Mouse (Mus musculus) macrophage (primary cell): ENCODE data around the gene Per3. TPM values are rescaled to one million over a fixed set of nuclear protein-coding genes. Genes with fewer than 3 reads are reported as not detected.

Experiments used
- H3K27ac ChIP-seq: fragments of 350-480 bp; formaldehyde crosslinking; 2 replicates; pipeline ENCODE4 v1.9.0; 2021
- H3K36me3 ChIP-seq: fragments of 350-480 bp; formaldehyde crosslinking; 2 replicates; pipeline ENCODE4 v1.9.0; 2021; ENCODE audit errors: inconsistent target
- H3K4me3 ChIP-seq: fragments of 350-480 bp; formaldehyde crosslinking; 2 replicates; pipeline ENCODE4 v1.9.0; 2021; ENCODE audit errors: inconsistent target
- H3K79me2 ChIP-seq: fragments of 350-480 bp; formaldehyde crosslinking; 2 replicates; pipeline ENCODE4 v1.9.0; 2021; ENCODE audit errors: inconsistent target
- WGBS: methylation state at CpG from one replicate; pipeline ENCODE4 v1.1.7; 2026; ENCODE audit warnings: inconsistent platforms; ENCODE audit not compliant: missing documents; 5-methylcytosine and 5-hydroxymethylcytosine counted together
- polyA plus RNA-seq: library from polyadenylated mRNA; stranded (reverse); fragments of 250-400 nt; gene quantifications from 3 replicates; pipeline ENCODE4 v1.2.4, GENCODE M21; 2018; ENCODE audit warnings: inconsistent platforms

Per3 gene
- polyA plus RNA-seq, 1 experiment from 2014 or later: 1.4 TPM

DNA sequence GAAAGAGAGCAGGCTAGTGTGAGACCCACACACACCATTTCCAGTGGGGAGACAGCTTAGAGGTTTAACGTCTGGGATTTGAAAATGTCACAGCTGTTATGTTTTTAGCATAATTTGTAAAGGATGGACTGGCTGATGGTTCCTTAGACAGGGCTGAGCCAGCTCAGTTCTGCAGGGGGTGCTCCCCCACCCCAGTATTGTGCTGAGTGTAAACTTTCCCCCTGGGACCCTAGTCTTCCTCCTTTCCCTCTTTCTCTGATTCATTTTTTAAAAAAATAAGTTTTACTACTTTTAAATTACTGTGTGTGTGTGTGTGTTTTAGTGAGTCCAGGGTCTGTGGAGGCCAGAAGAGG lies 87.4 kb downstream of the Per3 start:
- no peak overlapping the region for H3K4me3 ChIP-seq
- no peak overlapping the region for H3K27ac ChIP-seq
- no peaks in the 10 kb centered on the region for H3K36me3 ChIP-seq
- H3K79me2 ChIP-seq: no peaks in the 10 kb centered on the region
- WGBS: 77% methylated on average over 1 of the region's 1 CpGs

DNA sequence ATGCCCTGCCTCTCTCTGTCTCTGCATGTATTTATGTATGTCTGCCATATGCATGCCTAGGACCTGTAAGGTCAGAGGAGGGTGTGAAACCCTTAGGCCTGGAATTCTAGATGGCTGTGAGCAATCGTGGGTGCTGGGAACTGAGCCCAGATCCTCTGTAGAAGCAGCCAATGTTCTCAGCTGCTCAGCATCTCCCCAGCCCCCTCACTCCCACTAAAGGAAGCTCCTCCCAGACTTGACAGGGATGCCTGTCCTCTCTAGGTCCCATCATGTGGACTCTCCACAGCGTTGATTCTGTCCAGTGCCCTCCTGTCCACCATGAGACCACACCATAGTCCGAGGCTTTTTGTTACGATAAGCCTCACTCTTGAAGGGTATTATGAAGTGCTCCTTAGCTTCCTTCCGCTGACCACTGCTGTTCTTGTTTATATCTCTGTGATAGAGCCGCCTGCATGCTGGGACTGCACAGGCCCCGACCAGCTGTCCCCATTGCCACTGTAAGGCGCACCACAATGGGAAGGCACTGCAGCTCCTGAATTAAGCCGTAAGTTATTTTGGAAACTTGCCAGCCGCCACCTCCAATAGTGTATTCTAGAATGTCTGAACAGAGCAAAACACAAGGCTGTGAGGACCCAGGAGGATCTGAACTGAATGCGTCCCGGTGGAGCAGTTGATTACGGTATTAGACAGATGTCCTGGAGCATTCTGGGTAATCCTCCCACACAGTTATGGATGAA lies 87.9 kb downstream of the Per3 start:
- 89% methylated on average over 13 of the region's 13 CpGs for WGBS
- no peaks in the 10 kb centered on the region for H3K36me3 ChIP-seq

More for the DNA sequence above, 87.9 kb downstream of the Per3 start:
- no peak overlapping the region for H3K27ac ChIP-seq
- H3K4me3 ChIP-seq: no peak overlapping the region
- no peaks in the 10 kb centered on the region for H3K79me2 ChIP-seq

Other genes starting within 250 kb of the Per3 start
- gene Errfi1, start 190.7 kb downstream of the Per3 start, polyA plus RNA-seq: 4.5 to 7.1 TPM (median 5.5 TPM) in 3 replicates
- 102 to 170 TPM (median 110 TPM) in 3 replicates for gene Park7, start 130.2 kb downstream of the Per3 start, polyA plus RNA-seq
- 0.12 to 0.17 TPM in 2 of 3 replicates, not detected in the other for gene Tnfrsf9, start 130.1 kb downstream of the Per3 start, polyA plus RNA-seq
- gene Uts2, start 47.6 kb downstream of the Per3 start, polyA plus RNA-seq: not detected in 3 replicates
- gene Vamp3, start 13.3 kb upstream of the Per3 start, polyA plus RNA-seq: 106 to 130 TPM (median 123 TPM) in 3 replicates
- not detected in 3 replicates for gene Gm13090, start 44.9 kb upstream of the Per3 start, polyA plus RNA-seq